Mouse (Mus musculus) ES-E14 (cell line): ENCODE results near the gene Faiml.

Source experiments
- CHD2 ChIP-seq: IDR thresholded peaks from 2 replicates; pipeline ENCODE4 v1.6.1; 2014; ENCODE audit warnings: mild to moderate bottlenecking, low read depth, low read length, inconsistent platforms
- HCFC1 ChIP-seq: IDR thresholded peaks from 2 replicates; pipeline ENCODE4 v1.6.1; 2012; ENCODE audit warnings: low read length, inconsistent platforms, borderline replicate concordance; ENCODE audit not compliant: insufficient read depth
- MAFK ChIP-seq: IDR thresholded peaks from 2 replicates; pipeline ENCODE4 v1.6.1; 2014; ENCODE audit warnings: mild to moderate bottlenecking, low read depth, low read length, inconsistent platforms; ENCODE audit not compliant: insufficient read depth
- ZC3H11A ChIP-seq: IDR thresholded peaks from 2 replicates; pipeline ENCODE4 v1.6.1; 2012; ENCODE audit warnings: low read depth, mild to moderate bottlenecking, inconsistent platforms, low read length, borderline replicate concordance
- ZNF384 ChIP-seq: IDR thresholded peaks from 2 replicates; pipeline ENCODE4 v1.6.1; 2012; ENCODE audit warnings: low read depth, low read length, inconsistent platforms

DNA sequence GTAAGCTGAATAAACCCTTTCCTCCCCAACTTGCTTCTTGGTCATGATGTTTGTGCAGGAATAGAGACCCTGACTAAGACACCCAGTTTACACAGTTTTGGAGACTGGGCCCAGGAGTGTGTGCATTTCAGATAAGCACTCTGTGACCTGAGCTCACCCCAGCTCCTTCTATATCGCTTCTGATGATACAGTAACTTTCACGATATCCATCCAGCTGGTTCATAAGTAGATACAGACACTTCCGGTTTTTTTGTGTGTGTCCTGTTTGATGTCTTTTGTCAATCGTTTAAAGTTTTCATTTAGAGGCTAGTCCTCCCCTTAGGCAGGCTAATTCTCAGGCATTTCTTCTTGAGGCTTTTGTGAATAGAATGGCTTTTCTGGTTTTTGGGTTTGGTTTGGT is 15.4 kb downstream of the Faiml start:
- TF ChIP-seq ZNF384 (no peak), CHD2 (no peak), HCFC1 (no peak), MAFK (no peak), ZC3H11A (no peak)
